ENCODE assay signal across 8 mouse cellular contexts in the genomic region with DNA sequence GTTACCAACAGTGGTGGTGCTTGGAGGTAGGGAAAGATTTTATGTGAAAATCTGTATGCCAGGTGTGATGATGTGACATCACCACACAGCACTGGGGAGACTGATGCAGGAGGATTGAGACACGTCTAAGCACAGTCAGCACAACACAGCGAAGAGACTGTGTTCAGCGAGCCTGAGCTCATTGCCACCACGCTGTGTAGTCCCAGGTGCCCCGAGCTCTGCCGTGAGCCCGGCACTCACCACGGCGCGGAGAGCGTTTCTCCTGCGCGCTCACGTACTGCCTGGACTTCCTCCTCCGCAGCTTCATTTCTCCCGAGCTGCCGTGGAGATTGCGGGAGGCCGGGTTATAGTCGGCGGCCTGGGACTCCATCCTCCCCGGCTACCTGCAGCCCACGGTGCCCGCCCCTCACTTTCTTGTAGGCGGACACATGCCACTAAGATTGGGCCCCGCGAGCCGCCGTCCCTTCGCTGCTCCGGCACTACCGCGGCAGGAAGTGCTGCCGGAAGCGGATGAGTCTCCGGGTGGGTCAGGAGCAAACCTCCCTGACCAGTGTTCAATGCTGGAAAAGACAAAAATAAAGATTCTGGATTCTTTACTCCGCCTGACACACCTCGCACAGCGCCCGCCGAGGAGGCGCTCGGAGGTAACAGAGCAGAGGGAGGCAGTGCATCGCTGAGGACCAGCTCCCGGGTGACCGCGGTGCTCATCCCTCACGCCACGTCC. TPM values are rescaled to one million over a fixed set of nuclear protein-coding genes. Genes with fewer than 3 reads are reported as not detected.
A peak's percentile ranks its signal among the peaks of the same experiment; 100 is the strongest.
DNase-seq lines count a peak whose midpoint lies in the region; ATAC-seq lines count a peak whose summit lies in the region.

No protein-coding gene starts in this region.

- peaks cover 27% of the 10 kb centered on the region for H3K36me3 ChIP-seq in megakaryocyte, embryonic 14.5 days (replicated peaks; ENCODE audit: low read length)

- peak; percentile 72 for ATAC-seq in inflammation-experienced regulatory T-cells, adult 6 months

- no peaks in the 10 kb centered on the region for H3K9me3 ChIP-seq in megakaryocyte, embryonic 14.5 days

- H3K27me3 ChIP-seq in megakaryocyte, embryonic 14.5 days (replicated peaks): no peaks in the 10 kb centered on the region

- DNase-seq in adrenal gland, adult (ENCODE audit: inconsistent age in 2 of 2, low spot score in 1 of 2): peak; percentile 93 to 97
- peak; percentile 97 for DNase-seq in embryo, embryonic 10 days (ENCODE audit: low spot score)
- peak; percentile 92 for DNase-seq in gastrocnemius, postnatal 10 days
- DNase-seq in left cerebral cortex, adult 9 months (ENCODE audit: low spot score in 2 of 2): peak; percentile 69 to 93
- peak; percentile 93 to 97 for DNase-seq in right cerebral cortex, adult 2 months (ENCODE audit: low spot score in 2 of 2)
- peak; percentile 78 for DNase-seq in urinary bladder, postnatal 10 days (ENCODE audit: low spot score)

- H3K4me1 ChIP-seq in megakaryocyte, embryonic 14.5 days: peaks cover 42% of the 10 kb centered on the region

- peak overlapping the region; percentile 100 for H3K4me3 ChIP-seq in megakaryocyte, embryonic 14.5 days (replicated peaks)

RNA-seq across cellular contexts. Expression of a gene that starts 0.8 kb away (rescaled TPM):
- total RNA-seq in gastrocnemius, postnatal 10 days (2021): 1 to 10 TPM; 4.4 to 5.3 TPM
- polyA plus RNA-seq in inflammation-experienced regulatory T-cells, adult 6 months (2017; shearing (Covaris generic)): 10 to 100 TPM; 12.0 to 19.6 (median 15.1) TPM
- 0.79 and 1.1 TPM in 2 replicates for polyA plus RNA-seq in megakaryocyte, embryonic 14.5 days (2012; ENCODE audit: insufficient read depth, low replicate concordance)

RNA-seq across cellular contexts. Expression of a gene that starts 5.3 kb away (rescaled TPM):
- 1 to 10 TPM; 2.1 to 2.9 TPM for total RNA-seq in gastrocnemius, postnatal 10 days (2021)
- polyA plus RNA-seq in inflammation-experienced regulatory T-cells, adult 6 months (2017; shearing (Covaris generic)): 10 to 100 TPM; 36.2 to 83.0 (median 39.9) TPM
- 2.8 and 34.3 TPM in 2 replicates for polyA plus RNA-seq in megakaryocyte, embryonic 14.5 days (2012; ENCODE audit: insufficient read depth, low replicate concordance)

RNA-seq across cellular contexts. Expression of a gene that starts 54.2 kb away (rescaled TPM):
- total RNA-seq in gastrocnemius, postnatal 10 days (2021): 10 to 100 TPM; 30.0 to 36.4 TPM
- polyA plus RNA-seq in inflammation-experienced regulatory T-cells, adult 6 months (2017; shearing (Covaris generic)): 10 to 100 TPM; 71.4 to 95.7 (median 89.4) TPM
- 0.58 and 3.9 TPM in 2 replicates for polyA plus RNA-seq in megakaryocyte, embryonic 14.5 days (2012; ENCODE audit: insufficient read depth, low replicate concordance)

RNA-seq across cellular contexts. Expression of a gene that starts 54.2 kb away (rescaled TPM):
- total RNA-seq in gastrocnemius, postnatal 10 days (2021): 1 to 10 TPM; 5.1 to 5.2 TPM
- 10 to 100 TPM in 1 of 3 experiments, 1 to 10 TPM in 2; 5.6 to 12.9 (median 8.4) TPM for polyA plus RNA-seq in inflammation-experienced regulatory T-cells, adult 6 months (2017; shearing (Covaris generic))
- polyA plus RNA-seq in megakaryocyte, embryonic 14.5 days (2012; ENCODE audit: insufficient read depth, low replicate concordance): 0.69 and 4.6 TPM in 2 replicates

Comparison
In these comparisons a context has a peak if more than half of its experiments do, and no peak if none do; other contexts are left out.
1. Peak in every context shown above with its lines: DNase-seq, ATAC-seq and H3K4me3 ChIP-seq.
2. RNA of a gene that starts 54.2 kb away (polyA plus RNA-seq): 71.4 to 95.7 TPM in inflammation-experienced regulatory T-cells, adult 6 months; 0.58 to 3.9 TPM in megakaryocyte, embryonic 14.5 days; every median in the first group is over 10 times any median in the second.